Mouse (Mus musculus) left cerebral cortex, adult 9 months (tissue): ENCODE results near the gene Snrnp25.
"Not testable (repeated sequence)": the region's sequence is repeated elsewhere in the genome, so short reads cannot be mapped to it uniquely, and the experiment has no call there.

Source experiments
- DNase-seq, 2 experiments: peaks; one replicate each; pipeline ENCODE4 v3.0.0; 2022; ENCODE audit warnings: low spot score in 2 of 2

The Snrnp25 gene

DNA sequence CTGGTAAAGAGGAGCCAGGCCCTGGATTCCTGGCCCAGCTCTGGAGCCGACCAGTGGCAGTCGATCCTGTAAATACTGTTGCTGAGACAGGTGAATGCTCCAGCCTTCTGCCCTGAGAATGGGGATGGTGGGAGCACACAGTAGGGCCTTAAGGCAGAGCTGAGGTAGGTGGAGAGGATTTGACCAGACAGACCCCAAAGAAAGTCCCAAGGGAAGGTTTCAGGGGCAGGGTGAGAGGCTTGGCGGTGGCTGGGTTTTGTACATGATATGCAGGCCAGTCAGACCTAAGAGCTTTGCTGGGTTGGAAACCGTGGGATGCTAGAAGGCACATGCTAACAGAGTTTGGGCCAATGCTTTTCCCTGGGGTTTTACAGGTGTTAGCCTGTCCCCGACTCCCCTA lies 10.6 kb upstream of the Snrnp25 start:
- DNase-seq = no peak

DNA sequence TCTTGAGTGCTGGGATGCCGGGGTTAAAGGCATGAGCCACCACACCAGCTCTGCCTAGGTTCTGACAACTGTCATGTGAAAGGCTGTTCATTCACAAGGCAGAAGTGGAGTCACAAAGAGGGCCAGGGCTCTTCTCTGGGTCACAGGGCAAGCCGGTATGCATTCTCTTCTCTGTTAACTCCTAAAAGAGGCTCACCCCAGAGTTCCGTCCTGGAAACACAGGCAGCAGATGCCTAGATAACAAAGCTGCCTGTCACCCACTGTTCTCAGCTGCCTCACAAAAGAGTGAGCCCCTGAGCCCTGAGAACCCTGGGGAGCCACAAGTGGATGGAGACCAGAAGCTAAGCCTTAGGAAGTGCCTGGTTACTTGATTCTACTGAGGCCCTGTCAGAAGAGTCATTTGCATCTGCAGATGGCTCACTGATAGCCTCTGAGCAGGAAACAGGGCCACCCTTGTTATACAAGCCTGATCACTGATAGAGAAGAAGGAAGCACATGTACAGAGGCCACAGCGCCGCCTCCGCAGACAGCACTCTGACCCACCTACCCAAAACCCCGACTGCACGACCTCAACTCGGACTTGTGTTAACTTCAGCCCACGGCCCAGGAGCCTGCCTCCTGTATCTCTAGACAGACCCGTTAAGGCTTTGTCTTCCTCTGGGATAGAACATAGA lies 9.2 kb upstream of the Snrnp25 start:
- DNase-seq = no peak

DNA sequence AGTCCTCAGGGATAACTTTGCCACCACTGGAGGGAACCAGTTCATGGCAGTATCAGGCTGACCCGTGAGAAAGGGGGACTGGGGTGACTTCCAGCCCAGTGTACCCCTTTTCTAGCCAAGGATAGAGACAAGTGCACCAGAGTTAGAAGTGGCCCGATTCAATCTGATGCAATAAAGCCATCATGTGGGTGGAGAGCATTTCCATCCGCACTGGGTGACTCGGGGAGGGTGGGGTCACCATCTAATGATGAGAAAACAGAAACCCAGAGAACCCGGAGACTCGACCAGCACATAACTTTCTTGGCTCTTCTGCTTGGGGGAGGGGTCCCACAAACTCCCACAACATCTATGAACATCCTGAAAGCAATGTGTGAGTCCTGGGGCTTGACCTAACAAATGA lies 8.5 kb upstream of the Snrnp25 start:
- no peak for DNase-seq

DNA sequence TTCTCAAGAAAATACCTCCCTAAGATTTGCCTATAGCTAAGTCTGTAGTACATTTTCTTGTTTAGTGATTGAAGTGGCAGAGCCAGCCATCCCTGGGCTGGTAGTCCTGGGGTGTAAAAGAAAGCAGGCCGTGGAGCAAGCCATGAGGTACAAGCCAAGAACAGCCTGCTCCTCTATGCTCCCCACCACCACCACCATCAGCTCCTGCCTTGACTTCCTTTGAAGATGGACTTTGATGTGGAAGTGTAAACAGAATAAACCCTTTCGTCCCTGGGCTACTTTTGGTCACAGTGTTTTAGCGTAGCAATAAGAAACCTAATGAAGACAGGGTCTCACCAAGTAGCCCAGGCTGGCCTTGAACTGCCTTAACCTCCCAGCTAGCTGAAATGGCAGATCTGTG lies 7.4 kb upstream of the Snrnp25 start:
- DNase-seq = no peak

DNA sequence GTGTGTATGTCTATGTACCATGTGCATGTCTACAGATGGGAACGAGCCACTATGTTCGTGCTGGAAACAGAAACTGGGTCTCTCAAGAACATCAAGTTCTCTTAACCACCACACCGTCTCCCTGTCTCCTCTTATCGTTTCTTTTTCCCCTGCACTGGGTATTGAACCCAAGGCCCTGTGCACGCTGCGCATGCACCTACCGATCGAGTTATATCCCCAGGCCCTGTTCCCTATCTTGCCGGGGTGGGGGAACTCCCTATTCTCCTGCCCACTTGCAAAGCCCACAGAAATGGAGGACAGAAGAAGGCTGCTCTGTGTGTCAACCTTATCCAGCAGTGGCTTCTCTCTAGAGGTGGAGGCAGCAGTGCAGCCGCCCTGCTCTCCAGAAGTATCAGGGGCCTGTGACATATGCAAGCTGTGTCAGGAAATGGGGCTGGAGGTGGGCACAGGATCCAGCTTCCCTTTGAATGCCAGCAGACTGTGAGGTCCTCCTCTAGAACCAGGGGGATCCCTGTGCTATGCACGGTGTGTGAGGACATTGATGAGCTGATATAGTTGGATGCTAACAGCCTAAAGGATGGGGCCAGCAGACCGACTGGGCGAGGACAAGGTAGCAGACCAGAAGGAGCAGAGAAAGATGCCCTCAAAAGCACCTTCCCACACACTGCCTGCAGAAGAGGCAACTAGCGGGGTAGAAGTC lies 6.8 kb upstream of the Snrnp25 start:
- DNase-seq = no peak

DNA sequence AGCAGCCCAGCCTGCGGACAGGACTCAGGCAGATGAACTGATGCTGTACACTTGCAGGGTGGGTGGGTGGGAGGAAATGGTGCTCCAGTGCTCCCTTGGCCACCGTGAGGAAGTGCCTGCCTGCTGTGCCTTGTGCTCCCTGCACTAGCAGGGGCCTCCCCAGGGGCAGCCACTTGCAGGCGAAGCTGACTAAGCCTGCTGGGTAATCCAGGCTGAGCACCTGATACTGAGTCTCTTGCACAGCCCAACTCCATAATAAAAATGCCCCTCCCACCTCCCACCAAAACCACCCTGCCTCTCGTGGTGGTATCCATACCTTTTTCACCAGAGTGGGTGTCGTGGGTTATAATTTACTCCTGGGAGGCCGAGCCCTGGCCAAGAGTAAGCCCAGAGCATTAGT lies 6.0 kb upstream of the Snrnp25 start:
- DNase-seq = no peak

DNA sequence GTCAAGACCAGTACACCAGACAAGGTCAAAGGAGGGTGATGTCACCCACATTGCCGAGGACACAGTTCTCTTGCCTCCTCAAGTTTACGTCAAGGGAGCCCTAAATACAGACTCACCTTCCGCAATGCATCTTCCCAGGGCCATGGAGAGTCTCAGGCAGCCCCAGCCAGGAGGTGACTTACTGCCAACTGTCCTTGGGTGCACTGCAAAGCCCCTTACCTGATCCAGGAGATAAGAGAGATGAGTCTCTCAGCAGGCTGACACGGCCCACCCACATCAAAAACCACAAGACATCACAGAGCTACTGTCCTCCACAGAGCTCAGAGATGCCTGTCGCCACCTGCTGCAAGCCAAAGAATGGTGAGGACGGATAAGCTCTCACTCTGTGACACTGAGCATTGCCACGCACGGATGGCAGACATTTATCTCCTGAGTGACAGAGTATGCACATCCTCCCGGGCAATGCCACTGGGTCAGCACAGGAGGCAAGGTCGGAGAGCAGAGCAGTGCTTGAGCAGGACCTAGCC lies 5.1 kb upstream of the Snrnp25 start, which contains the start of gene Il9r:
Gene Il9r, minus strand, starts transcription at position 205 of the 527 bp plus-strand sequence.
- no peak for DNase-seq

DNA sequence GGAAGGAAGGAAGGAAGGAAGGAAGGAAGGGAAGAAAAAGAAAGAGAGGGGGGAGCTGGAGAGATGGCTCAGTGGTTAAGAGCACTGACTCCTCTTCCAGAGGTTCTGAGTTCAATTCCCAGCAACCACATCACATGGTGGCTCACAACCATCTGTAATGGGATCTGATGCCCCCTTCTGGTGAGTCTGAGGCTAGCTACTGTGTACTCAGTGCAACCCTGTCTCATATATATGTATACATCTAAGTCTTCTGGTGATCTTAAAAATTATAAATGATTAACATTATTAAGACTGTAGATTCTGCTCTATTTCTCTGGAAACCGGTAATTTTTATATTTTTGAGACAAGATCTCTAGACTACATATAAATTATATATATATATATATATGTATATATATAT lies 4.2 kb upstream of the Snrnp25 start:
- not testable (repeated sequence) for DNase-seq

DNA sequence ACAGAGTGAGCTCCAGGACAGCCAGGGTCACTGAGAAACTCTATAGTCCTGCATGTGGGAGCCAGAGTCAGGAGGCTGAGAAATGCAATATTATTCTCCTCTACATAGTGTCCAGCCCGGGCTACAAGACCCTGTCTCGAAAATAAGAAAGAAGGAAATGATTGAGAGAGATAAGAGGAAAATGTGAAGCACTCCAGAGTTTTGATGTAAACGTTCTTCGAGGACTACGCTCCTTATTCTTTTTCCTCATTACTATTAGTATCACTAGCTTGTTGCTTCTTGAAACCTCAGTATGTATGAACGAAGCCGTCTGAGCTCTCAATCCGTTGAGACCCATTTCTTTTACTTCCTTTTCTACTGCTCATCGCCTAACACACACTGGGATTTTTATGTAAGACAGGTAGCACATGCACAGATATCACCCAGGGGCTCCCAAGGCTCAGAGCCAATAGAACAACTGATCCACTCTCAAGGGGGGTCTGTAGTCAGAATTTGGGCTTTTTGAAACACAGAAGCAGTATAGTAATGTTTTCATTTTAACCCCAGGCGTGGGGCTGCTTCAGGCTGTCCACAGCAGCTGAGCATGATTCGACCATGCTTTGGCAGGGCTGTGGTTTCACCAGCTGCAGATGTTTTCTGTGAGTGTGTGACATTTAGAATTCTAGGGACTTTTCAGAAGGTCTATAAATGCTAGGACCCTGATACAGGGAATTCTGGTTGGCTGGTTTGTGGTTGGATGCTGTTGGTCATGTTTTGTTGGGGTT lies 3.1 kb upstream of the Snrnp25 start:
- DNase-seq = no peak

DNA sequence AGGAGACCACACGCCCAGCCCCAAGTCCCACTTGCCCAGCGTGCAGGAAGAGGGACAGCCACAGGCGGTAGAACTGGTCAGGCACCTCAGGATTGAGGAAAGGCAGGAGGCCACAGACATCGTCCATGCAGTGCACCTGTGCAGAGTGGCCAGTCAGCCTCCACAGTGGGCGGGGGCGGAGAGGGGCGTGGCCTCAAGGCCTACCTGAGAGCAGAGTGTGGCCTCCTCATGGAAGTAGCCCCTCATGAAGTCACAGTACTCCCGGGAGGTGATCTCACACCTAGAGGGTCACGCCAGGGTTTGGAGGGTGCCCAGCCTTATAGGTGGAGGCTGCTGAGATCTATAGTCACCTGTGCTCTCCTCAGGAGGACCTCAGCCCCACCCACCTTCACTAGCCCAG lies 5.4 kb downstream of the Snrnp25 start:
- DNase-seq = no peak

DNA sequence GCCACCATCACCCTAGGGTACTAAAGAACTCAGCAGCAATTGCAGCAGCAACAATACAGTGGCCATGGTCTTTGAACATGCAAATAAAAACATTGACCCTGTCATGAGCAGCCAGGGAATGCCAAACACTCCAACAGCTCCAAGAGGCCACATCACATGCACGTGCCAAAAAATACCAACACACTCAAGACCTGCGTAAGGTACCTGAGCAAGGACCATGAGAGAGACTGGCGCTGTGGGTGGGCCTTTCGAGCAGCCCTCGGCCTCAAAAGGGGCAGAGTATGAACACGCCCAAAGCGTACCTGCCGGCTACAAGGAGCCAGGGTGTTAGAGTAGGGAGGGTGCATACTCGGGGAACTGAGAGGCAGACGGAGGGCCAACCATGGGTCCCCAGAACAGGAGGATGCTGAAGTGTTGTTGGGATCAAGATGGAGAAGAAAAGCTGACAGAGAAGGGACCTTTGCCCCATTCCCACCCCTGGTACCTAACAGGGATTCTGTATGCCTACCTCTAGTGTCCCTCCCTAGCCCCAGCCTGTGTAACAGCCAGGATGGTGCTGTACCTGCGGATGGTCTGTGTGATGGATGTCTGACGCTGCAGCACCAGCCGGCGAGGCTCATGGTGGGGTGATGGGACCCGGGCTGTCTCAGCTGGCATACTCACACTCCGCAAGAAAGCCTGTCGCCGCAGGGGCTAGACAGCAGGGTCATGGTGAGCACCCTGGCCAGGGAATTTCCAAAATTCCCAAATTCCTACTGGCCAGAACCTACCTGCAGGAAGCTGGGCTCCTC lies 10.4 kb downstream of the Snrnp25 start:
- DNase-seq = no peak

DNA sequence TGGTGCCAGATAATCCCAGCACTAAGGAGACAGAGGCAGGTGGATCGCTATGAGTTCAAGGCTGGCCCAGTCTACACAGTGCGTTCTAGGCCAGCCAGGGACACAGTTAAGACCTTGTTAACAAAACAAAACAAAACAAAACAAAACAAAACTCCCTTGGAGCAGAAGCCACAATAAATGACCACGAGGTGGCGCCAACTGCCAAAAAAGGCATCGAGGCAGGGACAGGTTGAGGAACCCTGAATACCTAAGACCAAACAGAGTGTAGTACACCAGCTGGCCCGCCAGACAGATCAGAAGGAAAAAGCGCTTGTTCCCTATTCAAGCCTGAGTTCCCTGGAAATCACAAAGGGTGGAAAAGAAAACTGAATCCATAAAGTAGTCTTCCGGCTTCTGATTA lies 11.6 kb downstream of the Snrnp25 start:
- peak in 1 of 2 experiments; percentile 80 for DNase-seq

DNA sequence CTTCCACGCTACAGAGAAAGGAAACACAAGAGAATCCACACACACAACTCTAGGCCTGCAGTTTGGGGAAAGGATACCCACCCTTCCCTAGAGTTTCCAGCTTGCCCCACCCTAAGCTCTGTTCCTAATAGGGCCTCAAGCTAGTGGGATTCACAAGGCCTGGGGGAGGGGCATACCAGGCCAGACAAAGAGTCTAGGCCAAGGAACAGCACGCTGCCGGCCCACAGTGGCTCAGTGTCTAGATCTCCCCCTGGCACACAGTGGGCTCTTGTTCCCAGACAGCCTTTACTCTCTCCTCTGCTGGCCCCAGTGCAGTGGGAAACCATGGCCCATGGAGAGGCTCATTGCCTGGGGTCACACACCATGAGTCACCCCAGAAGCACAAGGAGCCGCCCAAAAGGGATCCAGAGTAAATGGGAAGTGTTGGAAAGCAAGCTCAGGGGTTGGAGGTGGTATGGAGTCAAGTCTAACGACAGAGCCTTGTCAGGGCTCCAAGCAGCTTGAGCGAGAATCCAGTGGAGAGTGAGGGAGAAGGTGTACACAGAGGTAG lies 13.4 kb downstream of the Snrnp25 start:
- no peak for DNase-seq

DNA sequence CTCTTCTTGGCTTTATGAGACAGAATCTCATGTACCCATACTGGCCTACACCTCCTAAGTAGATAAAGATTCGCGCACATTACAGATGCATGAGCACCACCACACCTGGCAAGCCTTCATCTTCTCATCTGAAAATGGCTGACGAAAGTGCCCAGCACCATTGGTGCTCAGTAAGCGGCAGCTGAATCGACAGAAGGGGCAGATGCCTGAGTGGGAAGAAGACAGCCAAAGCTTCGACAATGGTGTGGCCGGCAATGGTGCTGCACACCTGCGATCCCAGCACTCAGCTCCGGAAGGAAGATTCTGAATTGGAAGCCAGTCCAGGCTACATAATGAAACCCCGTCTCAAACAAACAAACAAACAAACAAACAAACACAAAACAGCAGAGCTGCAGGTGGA lies 14.1 kb downstream of the Snrnp25 start:
- no peak for DNase-seq

DNA sequence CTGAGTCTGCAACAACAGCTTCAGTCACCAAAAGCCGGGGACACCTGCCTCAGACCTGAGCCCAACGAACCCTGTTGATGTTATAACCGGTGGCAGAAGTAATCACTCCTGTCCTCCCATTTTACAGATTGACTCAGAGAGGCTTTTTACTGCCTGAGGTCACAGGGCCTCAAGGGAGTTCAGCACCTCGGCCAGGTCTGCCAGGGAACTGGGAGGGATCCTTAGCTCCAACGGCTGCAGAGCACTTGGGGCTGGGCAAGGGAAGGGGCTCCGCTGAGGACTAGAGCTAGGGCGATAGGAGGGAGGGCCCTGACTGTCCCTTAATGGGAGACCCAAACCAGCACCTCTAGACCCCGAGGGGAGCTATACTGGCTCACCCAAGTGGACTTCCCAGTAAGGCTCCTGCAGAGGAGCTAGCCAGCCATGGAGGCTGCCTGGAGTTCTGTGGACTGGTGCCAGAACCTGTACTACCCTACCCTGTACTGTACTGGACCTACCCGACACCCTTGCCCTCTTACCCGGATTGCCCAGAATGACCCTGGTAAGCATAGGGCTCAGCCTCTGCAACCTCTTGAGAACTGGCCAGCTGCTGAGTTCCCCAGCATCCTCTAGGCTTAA lies 15.5 kb downstream of the Snrnp25 start:
- no peak for DNase-seq

DNA sequence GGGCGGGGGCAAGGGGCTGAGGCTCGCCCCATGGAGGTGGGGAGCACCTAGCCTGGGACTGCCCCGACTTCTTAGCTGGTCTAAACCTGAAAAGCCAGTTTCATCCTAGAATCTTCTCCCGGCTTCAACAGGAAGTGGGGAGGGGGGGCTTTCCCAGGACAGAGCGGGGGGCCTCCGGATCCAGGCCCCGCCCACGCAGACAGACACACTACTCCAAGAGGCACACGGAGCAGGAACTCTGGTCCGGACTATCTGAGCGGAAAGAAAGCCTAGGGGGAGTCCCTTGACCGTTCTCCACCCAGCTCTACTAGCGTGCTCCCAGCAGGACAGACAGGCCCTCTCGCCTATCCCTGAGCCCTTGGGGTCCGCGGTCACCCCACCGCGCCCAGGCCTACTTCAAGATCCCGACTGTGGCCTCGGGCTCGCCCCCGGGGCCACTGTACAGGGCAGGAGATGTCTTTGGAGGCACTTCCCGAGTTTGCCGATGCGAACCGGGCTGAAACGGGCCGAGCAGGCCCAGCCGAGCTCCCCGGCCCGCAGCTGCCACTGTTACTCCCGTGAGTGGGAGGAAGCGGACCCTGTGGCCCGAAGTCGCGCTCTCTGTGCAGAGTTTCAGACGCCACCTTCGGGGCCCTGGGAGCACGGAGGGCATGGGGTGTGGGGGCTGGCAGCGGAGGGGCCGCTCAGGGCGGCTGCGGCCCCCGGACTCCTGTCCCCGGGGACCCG lies 16.2 kb downstream of the Snrnp25 start:
- DNase-seq = no peak

DNA sequence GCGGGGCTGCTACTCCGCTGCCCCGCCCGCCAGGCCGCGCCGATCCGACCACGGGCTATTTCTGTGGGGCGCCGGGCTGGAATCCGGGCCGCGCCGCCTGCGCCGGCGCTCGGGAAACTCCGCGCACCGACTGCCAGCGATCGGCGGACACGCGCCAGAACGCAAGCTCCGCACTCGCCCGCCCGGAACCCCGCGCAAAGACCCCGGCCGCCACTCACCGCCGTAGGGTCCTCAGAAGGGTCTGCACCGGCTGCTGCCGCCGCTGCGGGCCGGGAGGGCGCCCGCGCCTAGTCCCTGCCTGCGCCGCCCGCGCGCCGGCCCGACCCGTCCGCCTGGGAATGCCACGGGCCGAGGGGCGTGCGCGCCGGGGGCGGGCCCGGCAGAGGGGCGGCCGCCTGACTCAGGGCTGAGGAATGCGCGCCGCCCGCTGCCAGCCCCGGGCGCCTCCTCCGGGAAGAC lies 16.8 kb downstream of the Snrnp25 start, which contains the start of gene Rhbdf1:
Gene Rhbdf1, minus strand, starts transcription at position 350 of the 459 bp plus-strand sequence.
- DNase-seq = no peak

DNA sequence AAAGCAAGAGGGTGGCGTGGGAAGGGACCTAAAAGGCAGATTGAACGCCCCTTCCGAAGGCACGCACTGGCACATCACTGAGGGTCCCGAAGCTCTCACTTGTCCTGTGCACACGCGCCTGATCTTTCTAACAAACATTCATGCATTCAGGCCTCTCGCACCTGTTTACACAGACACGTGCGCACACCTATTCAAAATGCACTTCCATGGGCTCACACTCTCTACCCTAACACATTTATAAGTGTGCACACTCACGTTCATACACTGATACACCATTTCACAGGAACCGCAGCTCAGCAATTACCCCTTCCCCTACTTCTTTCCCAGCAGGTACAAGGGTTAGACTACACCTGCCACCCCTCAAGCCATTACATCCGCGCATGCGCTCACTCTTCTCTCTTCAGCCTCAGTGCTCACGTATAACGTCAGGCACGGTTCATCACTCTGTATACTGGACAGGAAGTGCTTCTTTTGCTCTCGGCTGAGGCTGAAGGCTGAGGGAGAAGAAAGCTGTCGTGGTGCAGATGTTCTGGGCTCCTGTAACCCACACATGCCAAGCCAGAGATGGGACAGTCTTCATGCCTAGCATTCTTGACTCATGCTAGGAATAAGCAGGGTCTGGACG lies 17.5 kb downstream of the Snrnp25 start:
- DNase-seq = no peak

DNA sequence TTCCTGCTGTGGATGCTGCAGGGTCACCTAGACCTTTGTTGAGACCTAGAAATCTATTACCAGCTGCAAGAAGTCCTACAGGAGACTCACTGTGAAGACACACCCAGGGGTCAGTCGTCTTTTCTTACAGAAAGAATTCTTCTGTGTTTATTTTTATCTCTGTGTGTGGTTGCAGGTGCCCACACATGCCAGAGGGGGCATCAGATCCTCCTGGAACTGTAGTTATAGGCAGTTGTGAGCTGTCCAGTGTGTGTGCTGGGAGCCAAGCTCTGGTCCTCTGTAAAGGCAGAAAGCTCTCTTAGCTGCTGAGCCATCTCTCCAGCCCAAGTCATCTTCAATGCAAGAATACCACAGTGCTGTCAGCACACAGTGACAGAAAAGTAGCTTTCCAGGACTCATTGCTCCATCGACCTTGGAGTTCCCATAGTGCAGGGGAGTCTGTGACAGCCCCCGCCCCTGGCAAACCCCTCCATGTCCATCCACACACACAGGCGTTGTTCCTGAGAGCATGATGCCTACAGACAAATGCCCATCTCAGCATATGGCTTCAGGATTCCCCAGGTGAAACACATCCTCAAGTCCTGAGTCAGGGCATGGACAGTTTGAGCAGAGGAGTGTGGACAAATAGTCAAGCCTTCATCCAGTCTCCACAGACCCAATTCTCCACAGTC lies 18.2 kb downstream of the Snrnp25 start:
- DNase-seq = no peak
